Mouse (Mus musculus) ovary, adult 18-20 months (tissue): ENCODE results near the gene Alcam.

Source experiments
- DNase-seq: peaks from one replicate; pipeline ENCODE4 v3.0.0; 2022; ENCODE audit warnings: low spot score, mixed read lengths

The Alcam gene

GRCm38 (mm10) chr16:52366915-52367314 lies 87.0 kb downstream of the Alcam start:
- no peak for DNase-seq

GRCm38 (mm10) chr16:52363944-52364511 lies 89.8 kb downstream of the Alcam start:
- DNase-seq = no peak

GRCm38 (mm10) chr16:52343467-52344033 lies 110.3 kb downstream of the Alcam start:
- no peak for DNase-seq

GRCm38 (mm10) chr16:52342694-52343466 lies 111.0 kb downstream of the Alcam start:
- no peak for DNase-seq

GRCm38 (mm10) chr16:52334084-52334483 lies 119.8 kb downstream of the Alcam start:
- DNase-seq = no peak

GRCm38 (mm10) chr16:52333631-52334030 lies 120.2 kb downstream of the Alcam start:
- no peak for DNase-seq

- DNase-seq = no peak
These were observed 122.5 kb downstream of the Alcam start for GRCm38 (mm10) chr16:52331341-52331830.

- DNase-seq = no peak
These were observed 124.5 kb downstream of the Alcam start for GRCm38 (mm10) chr16:52329420-52329819.

- DNase-seq = no peak
These were observed 134.6 kb downstream of the Alcam start for GRCm38 (mm10) chr16:52319229-52319628.

GRCm38 (mm10) chr16:52311073-52311472 lies 142.8 kb downstream of the Alcam start:
- peak; percentile 19 for DNase-seq

- DNase-seq = no peak
These were observed 146.9 kb downstream of the Alcam start for GRCm38 (mm10) chr16:52307016-52307415.

- no peak for DNase-seq
These were observed 150.4 kb downstream of the Alcam start for GRCm38 (mm10) chr16:52303532-52303902.

GRCm38 (mm10) chr16:52302790-52303531 lies 150.9 kb downstream of the Alcam start:
- no peak for DNase-seq

GRCm38 (mm10) chr16:52301730-52302129 lies 152.1 kb downstream of the Alcam start:
- no peak for DNase-seq

- DNase-seq = no peak
These were observed 157.5 kb downstream of the Alcam start for GRCm38 (mm10) chr16:52296376-52296775.

- no peak for DNase-seq
These were observed 158.3 kb downstream of the Alcam start for GRCm38 (mm10) chr16:52295535-52295934.

- no peak for DNase-seq
These were observed 161.3 kb downstream of the Alcam start for GRCm38 (mm10) chr16:52292440-52293048.

GRCm38 (mm10) chr16:52280186-52280585 lies 173.7 kb downstream of the Alcam start:
- no peak for DNase-seq

- no peak for DNase-seq
These were observed 188.8 kb downstream of the Alcam start for GRCm38 (mm10) chr16:52265066-52265465.

- no peak for DNase-seq
These were observed 190.1 kb downstream of the Alcam start for GRCm38 (mm10) chr16:52263751-52264150.

GRCm38 (mm10) chr16:52262582-52262981 lies 191.3 kb downstream of the Alcam start:
- no peak for DNase-seq

GRCm38 (mm10) chr16:52261755-52262154 lies 192.1 kb downstream of the Alcam start:
- DNase-seq = no peak
